Mouse (Mus musculus): ENCODE results near the gene Arhgap15. TPM values are rescaled to one million over a fixed set of nuclear protein-coding genes. Genes with fewer than 3 reads are reported as not detected.

Arhgap15 gene
- polyA plus RNA-seq, 1 experiment from 2014 or later, result 0.60 TPM

GRCm38 (mm10) chr2:43939196-43939595, 190.6 kb downstream of the Arhgap15 start:
- WGBS, result 88% methylated on average over 5 of the region's 5 CpGs
- Histone ChIP-seq H3K9ac (no peak overlapping the region), H3K27ac (no peak overlapping the region), H3K4me3 (no peak overlapping the region), H3K27me3 (no peaks in the 10 kb centered on the region), H3K36me3 (no peaks in the 10 kb centered on the region), H3K9me3 (no peaks in the 10 kb centered on the region), H3K4me2 (replicated peaks) (no peak overlapping the region), H3K4me1 (no peaks in the 10 kb centered on the region)
- ATAC-seq (ENCODE audit: insufficient number of reproducible peaks, insufficient read depth, low FRiP score, low TSS enrichment), result no peak

DNA sequence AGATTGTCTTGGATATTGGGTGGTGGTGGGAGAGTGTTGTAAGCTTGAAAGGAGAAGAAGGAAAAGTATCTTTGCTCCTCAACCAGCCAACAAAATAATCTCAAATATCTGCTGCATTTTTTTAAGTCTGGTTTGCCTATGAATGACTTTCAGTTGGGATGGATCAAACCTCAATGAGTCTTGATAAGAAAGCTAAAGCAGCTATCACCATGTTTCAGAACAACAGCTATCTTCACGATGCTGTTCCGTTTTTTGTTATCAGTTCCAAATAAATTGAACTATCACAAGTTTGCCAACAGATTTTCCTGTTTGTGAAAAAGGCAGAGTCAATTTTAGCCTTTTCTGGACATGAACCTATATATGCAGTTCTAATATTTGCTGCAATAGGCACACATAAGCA, 197.1 kb downstream of the Arhgap15 start:
- ATAC-seq (ENCODE audit: insufficient number of reproducible peaks, insufficient read depth, low FRiP score, low TSS enrichment), result no peak
- H3K27me3 ChIP-seq, result no peaks in the 10 kb centered on the region
- no peaks in the 10 kb centered on the region for H3K9me3 ChIP-seq
- no peak overlapping the region for H3K27ac ChIP-seq
- WGBS, result 91% methylated on average over 2 of the region's 2 CpGs
- no peak overlapping the region for H3K9ac ChIP-seq
- no peaks in the 10 kb centered on the region for H3K36me3 ChIP-seq
- no peaks in the 10 kb centered on the region for H3K4me1 ChIP-seq
- H3K4me2 ChIP-seq (replicated peaks), result no peak overlapping the region
- H3K4me3 ChIP-seq, result no peak overlapping the region

DNA sequence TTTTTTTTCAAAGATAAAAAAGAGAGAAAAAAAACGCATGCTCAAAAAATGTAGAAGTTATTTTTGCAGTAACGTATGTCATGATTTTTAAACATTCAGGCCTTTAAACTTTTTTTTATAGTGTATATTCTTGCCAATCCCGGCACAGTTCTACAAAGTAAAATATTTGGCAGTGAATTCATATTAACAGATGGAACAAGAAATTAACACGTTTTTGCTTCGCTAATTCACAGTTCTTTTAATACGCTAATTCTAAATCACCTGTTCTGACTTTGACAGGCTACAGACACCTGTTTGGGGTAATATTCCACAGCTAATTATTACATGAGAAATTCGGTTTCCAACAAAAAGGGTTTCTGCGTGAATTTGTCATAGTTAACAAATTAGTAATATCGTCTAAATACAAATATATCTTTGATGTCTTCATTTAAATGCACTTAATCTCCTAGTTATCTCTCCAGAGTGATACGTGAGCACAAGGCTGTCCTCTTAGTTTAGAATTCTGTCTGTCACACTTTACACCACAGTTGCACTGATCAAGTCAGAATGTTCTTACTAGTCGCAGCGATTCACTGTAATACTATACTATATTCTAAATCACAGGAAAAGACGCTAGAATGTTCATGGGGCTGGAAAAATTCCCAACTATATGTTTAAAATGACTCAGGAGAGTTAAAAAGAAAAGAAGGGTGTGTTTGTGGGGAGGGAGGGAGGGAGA, 201.3 kb downstream of the Arhgap15 start:
- no peaks in the 10 kb centered on the region for H3K9me3 ChIP-seq
- H3K27me3 ChIP-seq, result no peaks in the 10 kb centered on the region
- H3K4me3 ChIP-seq, result no peak overlapping the region
- no peak overlapping the region for H3K27ac ChIP-seq
- ATAC-seq (ENCODE audit: insufficient number of reproducible peaks, insufficient read depth, low FRiP score, low TSS enrichment), result no peak
- no peak overlapping the region for H3K4me2 ChIP-seq (replicated peaks)
- WGBS, result 83% methylated on average over 13 of the region's 13 CpGs
- H3K4me1 ChIP-seq, result no peaks in the 10 kb centered on the region
- H3K36me3 ChIP-seq, result no peaks in the 10 kb centered on the region
- no peak overlapping the region for H3K9ac ChIP-seq

DNA sequence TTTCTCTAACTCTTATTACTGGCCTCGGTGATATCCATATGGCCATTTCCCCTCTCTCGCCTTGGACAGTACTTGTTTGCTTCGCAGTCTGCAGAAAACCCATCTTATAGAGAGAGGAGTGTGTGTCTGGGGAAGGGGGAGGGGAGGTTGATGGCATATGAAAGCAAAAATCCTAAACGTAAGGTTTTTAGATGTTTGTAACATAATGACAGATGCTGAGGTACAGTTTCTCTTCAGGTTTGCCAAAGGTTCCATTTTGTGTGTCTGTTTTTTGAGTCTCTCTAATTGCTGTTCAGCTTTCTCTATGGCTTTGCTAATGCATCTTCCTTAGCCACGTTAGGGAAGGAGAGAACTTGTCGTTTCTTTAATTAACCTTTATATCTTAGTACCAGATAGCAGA, 202.1 kb downstream of the Arhgap15 start:
- Histone ChIP-seq H3K9me3 (no peaks in the 10 kb centered on the region), H3K27me3 (no peaks in the 10 kb centered on the region), H3K36me3 (no peaks in the 10 kb centered on the region), H3K9ac (no peak overlapping the region), H3K4me1 (no peaks in the 10 kb centered on the region), H3K27ac (no peak overlapping the region), H3K4me3 (no peak overlapping the region), H3K4me2 (replicated peaks) (no peak overlapping the region)
- 66% methylated on average over 6 of the region's 6 CpGs for WGBS
- ATAC-seq (ENCODE audit: insufficient number of reproducible peaks, insufficient read depth, low FRiP score, low TSS enrichment), result no peak

DNA sequence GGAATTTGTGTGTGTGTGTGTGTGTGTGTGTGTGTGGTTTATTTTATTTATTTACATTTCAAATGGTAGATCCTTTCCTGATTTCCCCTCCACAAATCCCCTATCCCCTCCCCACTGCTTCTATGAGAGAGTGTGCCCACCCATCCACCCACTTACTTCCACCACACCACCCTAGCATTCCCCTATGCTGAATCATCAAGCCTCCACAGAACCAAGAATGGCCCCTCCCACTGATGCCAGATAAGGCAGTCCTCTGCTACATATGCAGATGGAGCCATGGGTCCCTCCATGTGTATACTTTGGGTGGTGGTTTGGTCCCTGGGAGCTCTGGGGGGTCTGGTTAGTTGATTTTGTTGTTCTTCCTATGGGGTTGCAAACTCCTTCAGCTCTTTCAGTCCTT, 210.6 kb downstream of the Arhgap15 start:
- H3K27me3 ChIP-seq, result no peaks in the 10 kb centered on the region
- H3K4me3 ChIP-seq, result no peak overlapping the region
- no peak overlapping the region for H3K27ac ChIP-seq
- no peaks in the 10 kb centered on the region for H3K9me3 ChIP-seq
- H3K4me2 ChIP-seq (replicated peaks), result no peak overlapping the region
- ATAC-seq (ENCODE audit: insufficient number of reproducible peaks, insufficient read depth, low FRiP score, low TSS enrichment), result no peak
- H3K4me1 ChIP-seq, result no peaks in the 10 kb centered on the region
- H3K36me3 ChIP-seq, result no peaks in the 10 kb centered on the region
- H3K9ac ChIP-seq, result no peak overlapping the region

DNA sequence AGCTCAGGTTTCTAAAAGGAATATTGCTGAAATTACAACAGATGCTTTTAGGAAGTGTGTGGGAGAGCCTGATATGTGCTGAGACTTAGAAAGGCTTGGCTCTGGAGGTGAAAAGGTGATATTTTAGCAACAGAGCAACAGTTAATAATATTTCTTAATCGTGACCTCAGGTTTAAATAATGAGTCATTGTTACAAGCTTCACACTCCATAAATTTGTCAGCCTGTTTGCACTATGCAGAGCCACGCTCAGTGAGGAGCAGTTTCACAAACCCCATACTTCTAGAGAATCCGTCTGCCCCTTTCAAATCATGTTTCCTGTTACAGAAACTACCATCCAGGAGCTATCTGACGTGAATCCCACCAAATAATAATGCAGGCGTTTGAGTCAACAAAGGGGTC, 213.8 kb downstream of the Arhgap15 start:
- 70% methylated on average over 5 of the region's 5 CpGs for WGBS
- no peak for ATAC-seq (ENCODE audit: insufficient number of reproducible peaks, insufficient read depth, low FRiP score, low TSS enrichment)
- Histone ChIP-seq H3K4me1 (no peaks in the 10 kb centered on the region), H3K27ac (no peak overlapping the region), H3K4me3 (no peak overlapping the region), H3K27me3 (no peaks in the 10 kb centered on the region), H3K4me2 (replicated peaks) (no peak overlapping the region), H3K9ac (no peak overlapping the region), H3K9me3 (no peaks in the 10 kb centered on the region), H3K36me3 (no peaks in the 10 kb centered on the region)

DNA sequence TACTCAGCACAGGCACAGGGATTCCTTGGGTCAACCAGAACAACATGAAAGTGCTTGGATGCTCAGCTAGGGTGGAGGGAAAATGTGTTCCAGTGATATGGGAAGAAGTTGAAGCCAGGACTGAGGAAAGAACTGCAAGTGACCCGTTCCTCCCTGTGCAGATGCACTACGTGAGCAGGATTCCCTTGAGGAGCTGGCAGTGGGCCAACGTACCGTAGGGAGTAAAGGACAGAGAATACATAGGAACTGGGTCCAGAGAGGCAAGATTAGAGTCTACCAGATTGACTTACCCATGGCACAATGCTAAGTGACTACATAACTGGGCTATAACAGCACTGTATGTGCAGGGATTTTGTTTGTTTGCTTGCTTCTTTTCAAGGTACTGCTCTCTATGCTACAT, 220.0 kb downstream of the Arhgap15 start:
- H3K4me2 ChIP-seq (replicated peaks), result no peak overlapping the region
- H3K9ac ChIP-seq, result no peak overlapping the region
- H3K27ac ChIP-seq, result no peak overlapping the region
- no peak for ATAC-seq (ENCODE audit: insufficient number of reproducible peaks, insufficient read depth, low FRiP score, low TSS enrichment)
- 56% methylated on average over 4 of the region's 4 CpGs for WGBS
- no peaks in the 10 kb centered on the region for H3K36me3 ChIP-seq
- no peak overlapping the region for H3K4me3 ChIP-seq
- no peaks in the 10 kb centered on the region for H3K4me1 ChIP-seq
- no peaks in the 10 kb centered on the region for H3K9me3 ChIP-seq
- no peaks in the 10 kb centered on the region for H3K27me3 ChIP-seq

DNA sequence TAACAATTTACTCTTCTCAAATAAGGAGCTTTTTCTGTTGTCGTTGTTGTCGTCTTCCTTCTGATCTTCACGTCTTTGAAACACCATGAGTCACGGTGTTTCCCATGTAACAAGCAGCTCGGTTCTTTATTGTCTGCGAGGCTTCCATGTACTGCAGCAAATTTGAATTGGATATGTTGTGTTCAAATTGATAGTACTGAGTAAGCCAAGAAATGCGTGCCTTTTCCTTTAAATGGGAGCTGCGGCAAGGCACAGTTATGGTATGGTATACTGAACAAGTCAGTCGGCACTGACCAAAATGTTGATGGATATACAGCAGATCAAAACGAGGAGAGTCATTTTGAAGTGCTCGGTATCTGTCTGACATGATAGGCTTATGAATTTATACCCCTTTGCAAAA, 229.1 kb downstream of the Arhgap15 start:
- H3K27me3 ChIP-seq, result no peaks in the 10 kb centered on the region
- no peak overlapping the region for H3K9ac ChIP-seq
- no peaks in the 10 kb centered on the region for H3K36me3 ChIP-seq
- no peaks in the 10 kb centered on the region for H3K9me3 ChIP-seq
- WGBS, result 84% methylated on average over 11 of the region's 11 CpGs
- no peaks in the 10 kb centered on the region for H3K4me1 ChIP-seq
- no peak overlapping the region for H3K27ac ChIP-seq
- ATAC-seq (ENCODE audit: insufficient number of reproducible peaks, insufficient read depth, low FRiP score, low TSS enrichment), result no peak
- H3K4me3 ChIP-seq, result no peak overlapping the region
- H3K4me2 ChIP-seq (replicated peaks), result no peak overlapping the region

DNA sequence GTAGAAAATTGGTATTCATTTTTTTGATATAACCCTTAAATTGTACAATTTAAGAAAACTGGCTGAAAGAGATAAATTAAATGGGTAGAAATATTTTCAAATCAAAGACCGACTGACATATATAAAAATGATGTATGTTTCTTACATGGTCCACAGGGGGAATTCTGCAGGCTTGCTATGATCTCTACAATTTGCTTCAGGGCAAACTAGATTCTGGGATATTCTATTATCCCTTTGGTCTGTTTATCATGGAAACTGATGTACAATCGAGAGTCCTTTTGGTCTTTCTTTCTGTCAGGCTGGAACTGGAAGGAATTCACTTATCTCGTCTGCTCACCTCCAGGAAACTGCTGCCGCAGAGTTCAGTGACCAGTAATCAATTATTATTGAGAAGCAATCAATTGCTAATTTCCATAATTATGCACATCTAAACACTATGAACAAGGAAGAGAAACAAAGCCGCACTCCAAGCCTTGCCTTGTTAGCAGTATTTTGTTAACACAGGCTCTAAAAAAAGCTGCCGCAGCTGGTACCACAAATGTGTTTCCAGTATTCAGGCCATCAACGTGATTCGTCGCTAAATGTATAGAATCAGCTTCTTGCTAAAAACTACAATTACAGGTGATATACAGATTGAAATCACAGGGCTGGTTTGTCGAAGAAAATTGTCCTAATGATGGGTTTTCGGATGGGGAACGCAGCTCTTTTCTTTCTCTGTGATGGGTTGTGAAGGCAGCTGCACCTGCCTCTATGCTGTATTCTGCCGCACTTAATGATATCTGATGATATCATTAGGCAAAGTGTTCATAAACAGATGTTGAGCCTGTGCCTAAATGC, 229.8 kb downstream of the Arhgap15 start:
- H3K4me3 ChIP-seq, result no peak overlapping the region
- H3K4me2 ChIP-seq (replicated peaks), result no peak overlapping the region
- no peaks in the 10 kb centered on the region for H3K4me1 ChIP-seq
- no peak for ATAC-seq (ENCODE audit: insufficient number of reproducible peaks, insufficient read depth, low FRiP score, low TSS enrichment)
- H3K9ac ChIP-seq, result no peak overlapping the region
- no peaks in the 10 kb centered on the region for H3K27me3 ChIP-seq
- H3K36me3 ChIP-seq, result no peaks in the 10 kb centered on the region
- H3K27ac ChIP-seq, result no peak overlapping the region
- H3K9me3 ChIP-seq, result no peaks in the 10 kb centered on the region
- WGBS, result 77% methylated on average over 13 of the region's 13 CpGs

GRCm38 (mm10) chr2:43986066-43986465, 237.4 kb downstream of the Arhgap15 start:
- Histone ChIP-seq H3K4me2 (replicated peaks) (no peak overlapping the region), H3K36me3 (no peaks in the 10 kb centered on the region), H3K9me3 (no peaks in the 10 kb centered on the region), H3K4me1 (no peaks in the 10 kb centered on the region), H3K9ac (no peak overlapping the region), H3K27ac (no peak overlapping the region), H3K4me3 (no peak overlapping the region), H3K27me3 (no peaks in the 10 kb centered on the region)
- ATAC-seq (ENCODE audit: insufficient number of reproducible peaks, insufficient read depth, low FRiP score, low TSS enrichment), result no peak
- 84% methylated on average over 14 of the region's 14 CpGs for WGBS

- ATAC-seq (ENCODE audit: insufficient number of reproducible peaks, insufficient read depth, low FRiP score, low TSS enrichment), result no peak
- Histone ChIP-seq H3K27me3 (no peaks in the 10 kb centered on the region), H3K9ac (no peak overlapping the region), H3K9me3 (no peaks in the 10 kb centered on the region), H3K4me3 (no peak overlapping the region), H3K27ac (no peak overlapping the region), H3K36me3 (no peaks in the 10 kb centered on the region), H3K4me2 (replicated peaks) (no peak overlapping the region), H3K4me1 (no peaks in the 10 kb centered on the region)
- 56% methylated on average over 3 of the region's 3 CpGs for WGBS
Measured at GRCm38 (mm10) chr2:43987919-43988318, 239.3 kb downstream of the Arhgap15 start.

- ATAC-seq (ENCODE audit: insufficient number of reproducible peaks, insufficient read depth, low FRiP score, low TSS enrichment), result no peak
- 63% methylated on average over 5 of the region's 5 CpGs for WGBS
- H3K9ac ChIP-seq, result no peak overlapping the region
- H3K9me3 ChIP-seq, result no peaks in the 10 kb centered on the region
- H3K27me3 ChIP-seq, result no peaks in the 10 kb centered on the region
- no peak overlapping the region for H3K27ac ChIP-seq
- H3K4me2 ChIP-seq (replicated peaks), result no peak overlapping the region
- no peaks in the 10 kb centered on the region for H3K36me3 ChIP-seq
- H3K4me3 ChIP-seq, result no peak overlapping the region
- H3K4me1 ChIP-seq, result no peaks in the 10 kb centered on the region
Measured at GRCm38 (mm10) chr2:43989850-43990249, 241.2 kb downstream of the Arhgap15 start.
